Mouse (Mus musculus) limb, embryonic 14.5 days (tissue): ENCODE results near the gene Prm2. TPM values are rescaled to one million over a fixed set of nuclear protein-coding genes. Genes with fewer than 3 reads are reported as not detected.

Experiments used
- ATAC-seq: fragments of 200-750 bp; cut with Nextera tagmentation; 2 replicates; pipeline ENCODE4 v1.8.0; 2017; ENCODE audit warnings: low read depth, moderate number of reproducible peaks, moderate TSS enrichment; ENCODE audit not compliant: low FRiP score
- DNase-seq: peaks from one replicate; pipeline ENCODE4 v3.0.0-alpha.2; 2015; ENCODE audit warnings: low spot score
- H3K27ac ChIP-seq: fragments of 300-500 bp; sonication (generic); replicated peaks from 2 replicates; pipeline ENCODE4 v1.5.1; 2014; ENCODE audit warnings: low read depth, mild to moderate bottlenecking, low read length, moderate library complexity, mixed read lengths
- H3K27me3 ChIP-seq: fragments of 300-500 bp; sonication (generic); 2 replicates; pipeline ENCODE4 v1.6.1; 2014; ENCODE audit warnings: low read length, mixed read lengths; ENCODE audit not compliant: control insufficient read depth, insufficient read depth
- H3K36me3 ChIP-seq: fragments of 300-500 bp; sonication (generic); 2 replicates; pipeline ENCODE4 v1.6.1; 2014; ENCODE audit warnings: mild to moderate bottlenecking, low read length, moderate library complexity, mixed read lengths; ENCODE audit not compliant: control insufficient read depth, insufficient read depth
- H3K4me1 ChIP-seq: fragments of 300-500 bp; sonication (generic); 2 replicates; pipeline ENCODE4 v1.6.1; 2014; ENCODE audit warnings: antibody characterized with exemption, low read length, mixed read lengths; ENCODE audit not compliant: control insufficient read depth, insufficient read depth
- H3K4me2 ChIP-seq: fragments of 300-500 bp; sonication (generic); replicated peaks from 2 replicates; pipeline ENCODE4 v1.6.1; 2014; ENCODE audit warnings: low read depth, mild to moderate bottlenecking, low read length, moderate library complexity; ENCODE audit not compliant: severe bottlenecking
- H3K4me3 ChIP-seq: fragments of 300-500 bp; sonication (generic); replicated peaks from 2 replicates; pipeline ENCODE4 v1.5.1; 2014; ENCODE audit warnings: low read length
- H3K9ac ChIP-seq: fragments of 300-500 bp; sonication (generic); 2 replicates; pipeline ENCODE4 v1.6.1; 2014; ENCODE audit warnings: mild to moderate bottlenecking, low read depth, low read length, moderate library complexity; ENCODE audit not compliant: severe bottlenecking
- H3K9me3 ChIP-seq: fragments of 300-500 bp; sonication (generic); 2 replicates; pipeline ENCODE4 v1.6.1; 2016; ENCODE audit warnings: low read length; ENCODE audit not compliant: control insufficient read depth
- POLR2A ChIP-seq: fragments of 200-500 bp; IDR thresholded peaks from 2 replicates; pipeline ENCODE4 v1.8.0; 2012; ENCODE audit warnings: inconsistent platforms, mild to moderate bottlenecking, moderate library complexity, borderline replicate concordance; ENCODE audit not compliant: insufficient read depth, insufficient read length; ENCODE audit errors: extremely low read depth
- WGBS: fragments of 180-500 bp; shearing (Covaris S2); extraction: QIAGEN DNeasy Blood & Tissue Kit; methylation state at CpG from one replicate; pipeline ENCODE4 v1.1.7; 2014; 5-methylcytosine and 5-hydroxymethylcytosine counted together
- polyA plus RNA-seq, 2 experiments: library from polyadenylated mRNA; depleted of rRNA in 1 of 2; stranded (reverse) in 1 of 2; unstranded in 1 of 2; fragments of >200 nt; fragmentation: Nextera tagmentation in 1 of 2; extraction: Ambion mirVana in 1 of 2; gene quantifications; 2 replicates each; pipeline versions ENCODE4 v1.2.1 to v1.2.3; 2012 to 2014

Gene Prm2
- polyA plus RNA-seq, 2 experiments, result not detected

DNA sequence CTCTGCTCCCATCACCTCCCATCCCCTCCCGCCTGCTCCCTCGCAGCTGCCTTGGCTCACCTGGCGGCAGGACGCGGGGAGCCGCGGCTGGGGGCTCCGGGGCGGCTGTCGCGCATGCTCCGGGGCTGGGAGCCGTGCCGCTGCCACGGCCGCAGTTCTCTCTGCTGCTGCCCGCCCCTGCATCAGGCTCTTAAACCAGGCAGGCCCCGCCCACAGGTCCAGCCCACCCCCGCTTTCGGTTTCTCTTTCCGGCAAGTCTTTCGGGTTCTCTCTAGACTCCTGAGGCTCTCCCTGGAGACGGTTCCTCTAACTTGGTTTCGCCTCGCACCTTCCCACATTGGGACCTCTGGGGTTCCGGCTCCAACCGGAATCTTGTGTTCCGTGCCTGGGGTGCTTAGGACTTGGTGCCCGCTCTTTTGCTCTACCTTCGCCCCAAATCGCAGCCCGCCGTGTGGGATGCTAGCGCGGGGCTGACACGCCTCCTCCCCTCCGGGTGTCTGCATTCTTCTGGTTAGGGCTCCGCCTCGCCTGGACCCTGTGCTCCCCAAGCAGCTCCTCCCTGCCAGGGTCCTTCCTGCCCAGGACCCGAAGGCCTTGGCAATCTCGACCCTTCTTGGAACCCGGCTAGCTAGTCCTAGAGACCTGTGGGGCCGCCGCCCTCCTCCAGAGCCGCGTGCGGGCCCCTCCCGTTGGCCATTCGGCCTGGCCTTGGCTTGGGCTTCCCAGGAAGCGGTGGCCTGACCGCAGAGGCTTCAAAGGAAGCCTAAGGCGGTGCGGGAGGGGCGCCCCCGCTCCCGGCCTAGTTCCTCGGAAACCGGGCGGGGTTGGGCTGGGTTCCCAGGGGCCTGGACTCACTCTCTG lies 10.3 kb downstream of the Prm2 start, which contains the start of gene Socs1:
Gene Socs1 (minus strand): TSS at position 166 of the 861 bp plus-strand sequence.
- Histone ChIP-seq H3K9ac (peak within 1 kb of the TSS; percentile 82), H3K4me2 (peak within 1 kb of the TSS; percentile 89), H3K4me3 (peak within 1 kb of the TSS; percentile 84), H3K9me3 (no peaks in the 10 kb centered on the region), H3K36me3 (peaks cover 12% of the 10 kb centered on the region), H3K27ac (peak within 1 kb of the TSS; percentile 96), H3K4me1 (peaks cover 35% of the 10 kb centered on the region), H3K27me3 (no peaks in the 10 kb centered on the region)
- peak; percentile 64; the same call in 1 of the 2 replicates for TF ChIP-seq POLR2A
- ATAC-seq, result peak; percentile 88
- WGBS, result under 1% methylated on average over 33 of the region's 59 CpGs
- peak; percentile 95 for DNase-seq

- peak overlapping the region; percentile 84 for H3K4me3 ChIP-seq
- WGBS, result 0% methylated on average over 12 of the region's 55 CpGs
- H3K27ac ChIP-seq, result peak overlapping the region; percentile 96
- H3K9me3 ChIP-seq, result no peaks in the 10 kb centered on the region
- peak; percentile 81; the same call in 1 of the 2 replicates for TF ChIP-seq POLR2A
- no peaks in the 10 kb centered on the region for H3K27me3 ChIP-seq
- peak overlapping the region; percentile 82 for H3K9ac ChIP-seq
- H3K4me2 ChIP-seq, result peak overlapping the region; percentile 89
- DNase-seq (peak; percentile 93), ATAC-seq (peak; percentile 81)
- H3K36me3 ChIP-seq, result peaks cover 12% of the 10 kb centered on the region
- H3K4me1 ChIP-seq, result peaks cover 39% of the 10 kb centered on the region
These were observed 11.1 kb downstream of the Prm2 start for GRCm38 (mm10) chr16:10784793-10785370.

DNA sequence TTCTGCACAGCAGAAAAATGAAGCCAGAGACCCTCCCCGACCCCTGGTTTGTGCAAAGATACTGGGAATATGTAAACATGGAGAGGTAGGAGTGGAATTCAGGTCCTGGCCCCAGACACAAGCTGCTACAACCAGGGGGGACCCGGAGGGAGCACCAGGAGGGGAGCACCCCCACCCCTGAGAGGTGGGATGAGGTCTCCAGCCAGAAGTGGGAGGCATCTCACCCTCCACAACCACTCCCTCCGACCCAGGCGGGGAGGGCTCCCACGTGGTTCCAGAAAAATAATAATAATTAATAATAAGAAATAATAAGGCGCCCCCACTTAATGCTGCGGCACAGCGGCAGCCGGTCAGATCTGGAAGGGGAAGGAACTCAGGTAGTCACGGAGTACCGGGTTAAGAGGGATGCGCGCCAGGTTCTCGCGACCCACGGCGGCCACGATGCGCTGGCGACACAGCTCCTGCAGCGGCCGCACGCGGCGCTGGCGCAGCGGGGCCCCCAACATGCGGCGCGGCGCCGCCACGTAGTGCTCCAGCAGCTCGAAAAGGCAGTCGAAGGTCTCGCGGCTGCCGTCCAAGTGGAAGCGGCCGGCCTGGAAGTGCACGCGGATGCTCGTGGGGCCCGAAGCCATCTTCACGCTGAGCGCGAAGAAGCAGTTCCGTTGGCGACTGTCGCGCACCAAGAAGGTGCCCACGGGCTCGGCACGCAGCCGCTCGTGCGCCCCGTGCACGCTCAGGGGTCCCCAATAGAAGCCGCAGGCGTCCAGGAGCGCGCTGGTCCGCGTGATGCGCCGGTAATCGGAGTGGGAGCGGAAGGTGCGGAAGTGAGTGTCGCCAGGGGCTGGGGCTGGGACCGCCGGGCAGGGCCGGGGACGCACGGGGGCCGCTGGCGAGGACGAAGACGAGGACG lies 11.8 kb downstream of the Prm2 start:
- Histone ChIP-seq H3K27me3 (no peaks in the 10 kb centered on the region), H3K9ac (peak overlapping the region; percentile 82), H3K4me3 (peak overlapping the region; percentile 84), H3K9me3 (no peaks in the 10 kb centered on the region), H3K4me1 (peaks cover 39% of the 10 kb centered on the region), H3K36me3 (peaks cover 12% of the 10 kb centered on the region), H3K4me2 (peak overlapping the region; percentile 89), H3K27ac (peak overlapping the region; percentile 96)
- 3% methylated on average over 71 of the region's 81 CpGs for WGBS
- DNase-seq (peak; percentile 40), ATAC-seq (no peak)
- no peak for TF ChIP-seq POLR2A

DNA sequence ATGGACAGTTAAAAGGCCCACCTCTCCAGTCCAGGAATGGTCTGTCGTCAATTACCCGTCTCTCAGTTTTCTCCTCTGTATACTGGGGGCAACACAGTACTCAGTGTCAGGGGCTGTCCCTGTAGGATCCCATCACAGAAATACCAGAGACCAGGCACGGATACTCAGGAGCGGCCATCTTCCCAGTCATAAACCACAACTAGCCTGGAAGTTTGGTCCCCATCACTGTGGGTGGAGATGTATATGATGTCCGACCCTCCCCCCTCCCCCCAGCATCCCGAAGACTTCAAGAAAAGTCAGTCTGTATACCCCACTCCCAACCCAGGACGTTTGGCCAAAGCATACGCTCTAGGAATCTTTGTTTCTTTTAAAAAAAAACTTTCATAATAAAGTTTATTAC lies 12.5 kb downstream of the Prm2 start:
- H3K27ac ChIP-seq, result no peak overlapping the region
- H3K9ac ChIP-seq, result no peak overlapping the region; the same call in 1 of the 2 replicates
- H3K4me1 ChIP-seq, result peaks cover 39% of the 10 kb centered on the region
- no peaks in the 10 kb centered on the region for H3K9me3 ChIP-seq
- H3K27me3 ChIP-seq, result no peaks in the 10 kb centered on the region
- peaks cover 12% of the 10 kb centered on the region for H3K36me3 ChIP-seq
- DNase-seq (no peak), ATAC-seq (no peak)
- TF ChIP-seq POLR2A, result no peak
- peak overlapping the region; percentile 89 for H3K4me2 ChIP-seq
- WGBS, result 47% methylated on average over 8 of the region's 8 CpGs
- peak overlapping the region; percentile 84 for H3K4me3 ChIP-seq

DNA sequence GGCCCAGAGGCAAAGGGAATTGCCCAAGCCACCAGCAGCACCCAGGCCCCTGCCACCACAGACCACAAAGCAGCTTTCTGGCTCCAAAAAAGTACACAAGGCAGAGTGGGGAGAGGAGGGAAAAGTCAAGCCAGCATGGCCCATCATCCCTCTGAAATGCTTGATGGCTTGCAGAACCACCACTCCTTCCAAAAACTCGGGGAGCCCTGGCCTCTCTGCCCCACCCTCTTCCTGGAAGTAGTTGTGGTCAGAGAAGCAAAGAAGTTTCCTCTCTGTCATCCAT lies 12.8 kb downstream of the Prm2 start:
- Histone ChIP-seq H3K9ac (no peak overlapping the region; the same call in 1 of the 2 replicates), H3K9me3 (no peaks in the 10 kb centered on the region), H3K36me3 (peaks cover 12% of the 10 kb centered on the region), H3K4me1 (peaks cover 39% of the 10 kb centered on the region), H3K27me3 (no peaks in the 10 kb centered on the region), H3K4me3 (peak overlapping the region; percentile 84), H3K27ac (peak overlapping the region; percentile 72; the same call in 1 of the 2 replicates), H3K4me2 (peak overlapping the region; percentile 89)
- DNase-seq (no peak), ATAC-seq (no peak)
- 24% methylated on average over 1 of the region's 1 CpGs for WGBS
- TF ChIP-seq POLR2A, result no peak
